Mouse (Mus musculus) ES-E14 (cell line): ENCODE data around the gene Psmg4. TPM values are rescaled to one million over a fixed set of nuclear protein-coding genes. Genes with fewer than 3 reads are reported as not detected.
A peak's percentile ranks its signal among the peaks of the same experiment; 100 is the strongest.

Experiments
- DNase-seq: peaks from one replicate; pipeline ENCODE4 v3.0.0-alpha.2; 2013; ENCODE audit warnings: low read depth, low spot score
- H3K27ac ChIP-seq: 2 replicates; pipeline ENCODE4 v1.5.1; 2012; ENCODE audit warnings: low read depth, mild to moderate bottlenecking, low read length, moderate library complexity, mixed read lengths; ENCODE audit not compliant: poor library complexity, insufficient read depth, severe bottlenecking
- H3K36me3 ChIP-seq: 2 replicates; pipeline ENCODE4 v1.6.1; 2012; ENCODE audit warnings: mild to moderate bottlenecking, low read length, moderate library complexity, mixed read lengths; ENCODE audit not compliant: control insufficient read depth, poor library complexity, insufficient read depth, severe bottlenecking
- H3K4me1 ChIP-seq, 2 experiments: fragments of 150-350 bp in 1 of 2; sonication (generic) in 1 of 2; 2 replicates each; pipeline ENCODE4 v1.6.1; 2012; ENCODE audit warnings: low read length in 2 of 2, mild to moderate bottlenecking in 1 of 2, mixed read lengths in 1 of 2; ENCODE audit not compliant: control insufficient read depth in 2 of 2, insufficient read depth in 2 of 2, poor library complexity in 1 of 2
- H3K4me3 ChIP-seq, 2 experiments: fragments of 150-350 bp in 1 of 2; sonication (generic) in 1 of 2; 2 replicates each; pipeline ENCODE4 v1.5.1; 2012; ENCODE audit warnings: low read length in 2 of 2, low read depth in 1 of 2, mild to moderate bottlenecking in 1 of 2, mixed read lengths in 1 of 2; ENCODE audit not compliant: insufficient read depth in 1 of 2, poor library complexity in 1 of 2, severe bottlenecking in 1 of 2
- H3K9ac ChIP-seq: 2 replicates; pipeline ENCODE4 v1.6.1; 2012; ENCODE audit warnings: low read depth, mild to moderate bottlenecking, low read length, mixed read lengths; ENCODE audit not compliant: poor library complexity, insufficient read depth, severe bottlenecking
- H3K9me3 ChIP-seq: fragments of 150-350 bp; sonication (generic); 2 replicates; pipeline ENCODE4 v1.6.1; 2012; ENCODE audit warnings: low read depth, mild to moderate bottlenecking, low read length; ENCODE audit not compliant: control insufficient read depth, insufficient read depth
- CHD2 ChIP-seq: IDR thresholded peaks from 2 replicates; pipeline ENCODE4 v1.6.1; 2014; ENCODE audit warnings: mild to moderate bottlenecking, low read depth, low read length, inconsistent platforms
- HCFC1 ChIP-seq: IDR thresholded peaks from 2 replicates; pipeline ENCODE4 v1.6.1; 2012; ENCODE audit warnings: low read length, inconsistent platforms, borderline replicate concordance; ENCODE audit not compliant: insufficient read depth
- MAFK ChIP-seq: IDR thresholded peaks from 2 replicates; pipeline ENCODE4 v1.6.1; 2014; ENCODE audit warnings: mild to moderate bottlenecking, low read depth, low read length, inconsistent platforms; ENCODE audit not compliant: insufficient read depth
- ZC3H11A ChIP-seq: IDR thresholded peaks from 2 replicates; pipeline ENCODE4 v1.6.1; 2012; ENCODE audit warnings: low read depth, mild to moderate bottlenecking, inconsistent platforms, low read length, borderline replicate concordance
- ZNF384 ChIP-seq: IDR thresholded peaks from 2 replicates; pipeline ENCODE4 v1.6.1; 2012; ENCODE audit warnings: low read depth, low read length, inconsistent platforms
- in situ Hi-C, 2 experiments: fragments of 600-800 bp; cut with MboI; formaldehyde crosslinking; loops; one replicate each; pipeline ENCODE4 v1.15.1; 2025; ENCODE audit warnings: low sequenced_read_pairs in 2 of 2, inconsistent platforms in 1 of 2; ENCODE audit not compliant: unreplicated experiment in 2 of 2
- total RNA-seq: library from RNA; depleted of rRNA; stranded (reverse); fragments of 300-350 nt; gene quantifications from 2 replicates; pipeline ENCODE4 v1.2.3, GENCODE M21; 2012

Gene Psmg4
- total RNA-seq, 1 experiment: 80.1 TPM

DNA sequence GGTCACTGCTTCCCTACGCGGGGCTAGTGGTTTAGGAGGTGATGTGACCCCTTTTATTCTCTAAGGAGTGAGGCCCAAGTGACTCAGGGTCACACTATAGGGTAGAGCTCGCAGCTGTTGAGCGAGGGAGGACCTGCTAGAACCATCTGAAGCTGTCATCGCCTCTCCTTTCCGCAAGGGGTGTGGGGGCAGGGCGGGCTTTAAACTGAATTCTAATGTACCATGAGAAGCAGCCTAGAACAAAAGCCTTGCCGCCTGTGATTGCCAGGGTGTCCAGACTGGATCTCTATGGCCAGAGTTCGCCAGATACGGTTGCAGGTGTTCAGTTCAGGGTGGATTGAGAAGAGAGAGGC lies 31.1 kb upstream of the Psmg4 start:
- Histone ChIP-seq H3K36me3 (peaks cover 8% of the 10 kb centered on the region), H3K9me3 (no peaks in the 10 kb centered on the region), H3K4me1 (peaks cover 5 to 19% of the 10 kb centered on the region in 2 experiments; a peak in 3 of 4 replicates), H3K4me3 (peak overlapping the region; percentile 9 to 95; a peak in 3 of 4 replicates), H3K9ac (peak overlapping the region; percentile 2; the same call in 1 of the 2 replicates), H3K27ac (peak overlapping the region; percentile 69; the same call in 1 of the 2 replicates)
- peak; percentile 66 for DNase-seq
- TF ChIP-seq ZC3H11A (no peak), HCFC1 (no peak), ZNF384 (no peak), CHD2 (no peak), MAFK (no peak)
- in situ Hi-C loops: no loop called here

DNA sequence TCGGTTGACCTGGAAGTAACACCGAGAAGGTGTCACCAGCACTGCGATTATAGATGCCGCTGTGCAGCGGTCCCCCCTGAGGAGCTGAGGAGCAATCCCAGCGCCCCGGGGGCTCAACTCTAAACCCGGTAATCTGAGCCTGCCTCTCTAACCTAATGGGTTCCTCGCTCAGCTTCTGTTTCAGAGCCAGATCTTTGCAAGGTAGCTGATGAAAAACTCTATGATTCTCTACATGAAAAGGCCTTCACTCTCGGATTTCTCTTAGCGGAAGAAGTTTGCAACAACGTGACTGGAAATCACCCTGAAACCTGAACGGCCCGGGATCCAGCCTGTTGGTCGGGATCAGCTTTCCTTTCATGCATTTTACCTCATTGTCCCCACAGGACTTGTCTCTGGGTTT lies 30.5 kb upstream of the Psmg4 start:
- Histone ChIP-seq H3K9ac (peak overlapping the region; percentile 2; the same call in 1 of the 2 replicates), H3K9me3 (no peaks in the 10 kb centered on the region), H3K4me1 (peaks cover 5 to 19% of the 10 kb centered on the region in 2 experiments; a peak in 3 of 4 replicates), H3K27ac (no peak overlapping the region), H3K36me3 (peaks cover 7% of the 10 kb centered on the region), H3K4me3 (peak overlapping the region; percentile 39 to 95)
- no peak for DNase-seq
- TF ChIP-seq ZC3H11A (no peak), CHD2 (no peak), HCFC1 (no peak), ZNF384 (no peak), MAFK (no peak)
- in situ Hi-C loops: no loop called here

- in situ Hi-C loops: no loop called here
- Histone ChIP-seq H3K9me3 (no peaks in the 10 kb centered on the region), H3K27ac (no peak overlapping the region), H3K4me1 (peaks cover 5 to 19% of the 10 kb centered on the region in 2 experiments; a peak in 3 of 4 replicates), H3K9ac (no peak overlapping the region), H3K4me3 (no peak overlapping the region), H3K36me3 (peaks cover 7% of the 10 kb centered on the region)
- DNase-seq: no peak
- no peak for TF ChIP-seq ZC3H11A
- no peak for TF ChIP-seq MAFK
- no peak for TF ChIP-seq CHD2
- TF ChIP-seq ZNF384: no peak
- TF ChIP-seq HCFC1: no peak
These were observed 29.9 kb upstream of the Psmg4 start for GRCm38 (mm10) chr13:34132875-34133274.

DNA sequence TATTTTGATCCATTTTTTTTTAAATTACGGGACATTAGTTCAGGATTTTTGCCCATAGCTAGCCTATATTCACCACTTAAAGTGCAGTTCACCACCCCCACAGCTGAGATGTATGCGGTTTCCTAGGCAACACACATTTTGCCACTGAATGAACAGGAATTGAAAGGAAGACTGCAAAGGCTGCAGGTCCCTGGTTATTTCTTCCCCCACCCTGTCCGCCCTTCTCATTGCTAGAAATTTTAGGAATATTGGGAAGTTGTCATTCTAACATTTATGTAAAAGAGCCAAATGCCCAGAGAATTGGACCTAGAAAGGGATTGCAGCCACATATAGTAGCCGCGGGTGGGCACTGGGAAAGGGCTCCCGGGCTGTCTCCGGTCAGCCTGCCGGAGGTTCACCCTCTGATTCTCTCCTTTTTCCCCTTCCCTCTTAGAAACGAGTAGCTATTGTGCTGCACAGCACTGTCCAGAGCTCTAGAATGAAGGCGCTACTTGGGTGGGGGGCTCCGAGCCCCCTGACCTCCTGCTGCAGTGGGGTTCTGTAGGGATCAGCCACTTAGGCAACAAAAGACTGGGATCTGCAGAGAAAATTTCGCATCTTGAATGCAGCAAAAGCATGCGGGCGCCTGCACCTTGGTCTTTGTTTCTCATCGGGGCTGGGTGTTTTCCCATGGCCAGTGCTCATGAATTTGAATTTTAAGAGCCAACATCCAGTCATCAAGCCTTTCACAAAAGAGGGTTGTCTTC lies 29.3 kb upstream of the Psmg4 start:
- H3K36me3 ChIP-seq: peaks cover 4% of the 10 kb centered on the region
- in situ Hi-C loops: no loop called here
- no peak overlapping the region for H3K9ac ChIP-seq
- H3K27ac ChIP-seq: no peak overlapping the region
- H3K4me1 ChIP-seq: peaks cover 5 to 19% of the 10 kb centered on the region in 2 experiments; a peak in 3 of 4 replicates
- no peak for DNase-seq
- 0 out of 4 replicates have a peak overlapping the region, but pooled peaks of 1 of the 2 experiments have one; percentile 7 for H3K4me3 ChIP-seq
- no peak for TF ChIP-seq ZNF384
- H3K9me3 ChIP-seq: no peaks in the 10 kb centered on the region

- DNase-seq: no peak
- Histone ChIP-seq H3K4me1 (peaks cover 5 to 14% of the 10 kb centered on the region in 2 experiments; a peak in 3 of 4 replicates), H3K4me3 (no peak overlapping the region), H3K9me3 (no peaks in the 10 kb centered on the region), H3K9ac (no peak overlapping the region), H3K36me3 (no peaks in the 10 kb centered on the region), H3K27ac (no peak overlapping the region)
- in situ Hi-C loops: no loop called here
- TF ChIP-seq CHD2: no peak
- TF ChIP-seq ZC3H11A: no peak
- no peak for TF ChIP-seq MAFK
- no peak for TF ChIP-seq HCFC1
- no peak for TF ChIP-seq ZNF384
These were observed 28.5 kb upstream of the Psmg4 start for GRCm38 (mm10) chr13:34134276-34134675.
